Comparison of ENCODE assay signal across 20 mouse cellular contexts in genomic region chr7:127142666-127143065, GRCm38 (mm10). TPM values are rescaled to one million over a fixed set of nuclear protein-coding genes. Genes with fewer than 3 reads are reported as not detected.
"Had no signal": no experiment of that assay in that cellular context is flagged by ENCODE, and none has a peak within 500 bp of the region (broad histone marks: within the 10 kb centered on the region; RNA-seq: fewer than 3 reads in every experiment).

No protein-coding gene starts in this region.

- H3K27me3 ChIP-seq: lung, embryonic 15.5 days; megakaryocyte, embryonic 14.5 days; midbrain, embryonic 13.5 days; midbrain, embryonic 15.5 days; neural tube, embryonic 12.5 days had no signal

- ATAC-seq: midbrain, embryonic 13.5 days; midbrain, embryonic 15.5 days had no signal

- H3K4me3 ChIP-seq: lung, embryonic 15.5 days; megakaryocyte, embryonic 14.5 days; midbrain, embryonic 13.5 days; midbrain, embryonic 15.5 days; neural tube, embryonic 12.5 days had no signal

- H3K36me3 ChIP-seq: lung, embryonic 15.5 days; midbrain, embryonic 13.5 days; midbrain, embryonic 15.5 days; neural tube, embryonic 12.5 days had no signal

- H3K4me1 ChIP-seq: midbrain, embryonic 13.5 days; midbrain, embryonic 15.5 days; neural tube, embryonic 12.5 days had no signal

- H3K4me2 ChIP-seq: lung, embryonic 15.5 days; midbrain, embryonic 11.5 days; midbrain, embryonic 13.5 days; midbrain, embryonic 15.5 days; neural tube, embryonic 12.5 days had no signal

- H3K9ac ChIP-seq: lung, embryonic 15.5 days; midbrain, embryonic 13.5 days; midbrain, embryonic 15.5 days; neural tube, embryonic 12.5 days had no signal

- H3K27ac ChIP-seq: lung, embryonic 15.5 days; macrophage; midbrain, embryonic 13.5 days; midbrain, embryonic 15.5 days; neural tube, embryonic 12.5 days had no signal

- H3K9me3 ChIP-seq: lung, embryonic 15.5 days; megakaryocyte, embryonic 14.5 days; midbrain, embryonic 13.5 days; midbrain, embryonic 15.5 days; neural tube, embryonic 12.5 days had no signal

- DNase-seq: lung, adult 2 months; lung, postnatal 14 days; lung, postnatal 36 days; right cerebral cortex, adult 18-20 months; right cerebral cortex, postnatal 25 days; right cerebral cortex, postnatal 4 days; spleen, adult 18-20 months; thymus, adult 18-20 months; thymus, postnatal 14 days; thymus, postnatal 36 days had no signal

RNA-seq across cellular contexts. Expression of gene Spn, which starts 5.0 kb away (rescaled TPM):
- polyA plus RNA-seq: midbrain, embryonic 11.5 days; midbrain, postnatal 0 days; neural tube, embryonic 14.5 days had no signal

RNA-seq across cellular contexts. Expression of gene Qprt, which starts 20.6 kb away (rescaled TPM):
- polyA plus RNA-seq: macrophage; neural tube, embryonic 14.5 days had no signal

RNA-seq across cellular contexts. Expression of gene Zg16, which starts 55.5 kb away (rescaled TPM):
- polyA plus RNA-seq: lung, embryonic 15.5 days; macrophage; midbrain, embryonic 11.5 days; midbrain, embryonic 13.5 days; midbrain, embryonic 15.5 days; midbrain, postnatal 0 days; neural tube, embryonic 12.5 days; neural tube, embryonic 14.5 days; stomach, embryonic 14.5 days had no signal
